Mouse (Mus musculus) MEL (cell line): ENCODE measurements around the gene Dhps. TPM values are rescaled to one million over a fixed set of nuclear protein-coding genes. Genes with fewer than 3 reads are reported as not detected.

ENCODE experiments used
- DNase-seq: peaks from one replicate; pipeline ENCODE4 v3.0.0; 2011; ENCODE audit warnings: low read depth, low spot score
- H3K27ac ChIP-seq: 2 replicates; pipeline ENCODE4 v1.5.1; 2012; ENCODE audit warnings: low read depth, mild to moderate bottlenecking, control low read depth, low read length, moderate library complexity; ENCODE audit not compliant: control insufficient read depth
- H3K27me3 ChIP-seq, 2 experiments: fragments of 150-350 bp in 1 of 2; sonication (generic) in 1 of 2; 2 replicates each; pipeline ENCODE4 v1.6.1; 2012; ENCODE audit warnings: low read length in 2 of 2, mild to moderate bottlenecking in 2 of 2, improper control_type of control experiment in 1 of 2, moderate library complexity in 1 of 2; ENCODE audit not compliant: insufficient read depth in 2 of 2, control insufficient read depth in 1 of 2
- H3K36me3 ChIP-seq, 2 experiments: 2 replicates each; pipeline ENCODE4 v1.6.1; 2012 to 2014; ENCODE audit warnings: low read length in 2 of 2, improper control_type of control experiment in 1 of 2, inconsistent platforms in 1 of 2, mild to moderate bottlenecking in 1 of 2; ENCODE audit not compliant: insufficient read depth in 2 of 2, control insufficient read depth in 1 of 2
- H3K4me1 ChIP-seq, 2 experiments: fragments of 150-350 bp in 1 of 2; sonication (generic) in 1 of 2; 2 replicates each; pipeline ENCODE4 v1.6.1; 2012; ENCODE audit warnings: low read length in 2 of 2, improper control_type of control experiment in 1 of 2, mild to moderate bottlenecking in 1 of 2; ENCODE audit not compliant: insufficient read depth in 2 of 2, control insufficient read depth in 1 of 2
- H3K4me3 ChIP-seq, 2 experiments: fragments of 150-350 bp in 1 of 2; sonication (generic) in 1 of 2; 2 replicates each; pipeline ENCODE4 v1.5.1; 2012; ENCODE audit warnings: low read depth in 2 of 2, low read length in 2 of 2, mild to moderate bottlenecking in 2 of 2, moderate library complexity in 2 of 2, control low read depth in 1 of 2, improper control_type of control experiment in 1 of 2; ENCODE audit not compliant: control insufficient read depth in 1 of 2, insufficient read depth in 1 of 2
- H3K79me2 ChIP-seq: 2 replicates; pipeline ENCODE4 v1.6.1; 2012; ENCODE audit warnings: mild to moderate bottlenecking, low read length, moderate library complexity; ENCODE audit not compliant: control insufficient read depth, poor library complexity, insufficient read depth
- H3K9ac ChIP-seq: 2 replicates; pipeline ENCODE4 v1.6.1; 2012; ENCODE audit warnings: low read depth, mild to moderate bottlenecking, control low read depth, low read length, moderate library complexity; ENCODE audit not compliant: control insufficient read depth, poor library complexity, severe bottlenecking
- H3K9me3 ChIP-seq: fragments of 150-350 bp; sonication (generic); replicated peaks from 2 replicates; pipeline ENCODE4 v1.6.1; 2012; ENCODE audit warnings: mild to moderate bottlenecking, low read length, improper control_type of control experiment, moderate library complexity; ENCODE audit not compliant: insufficient read depth
- BHLHE40 ChIP-seq: IDR thresholded peaks from 2 replicates; pipeline ENCODE4 v1.6.1; 2012; ENCODE audit warnings: low read depth, mild to moderate bottlenecking, inconsistent platforms, low read length, improper control_type of control experiment, borderline replicate concordance
- CHD1 ChIP-seq: IDR thresholded peaks from 2 replicates; pipeline ENCODE4 v1.6.1; 2012; ENCODE audit warnings: low read depth, mild to moderate bottlenecking, inconsistent platforms, low read length, improper control_type of control experiment
- CTCF ChIP-seq, 3 experiments: IDR thresholded peaks in 2 of 3; conservative IDR thresholded peaks in 1 of 3; 2 replicates each; pipeline ENCODE4 v1.5.1; 2011 to 2012; ENCODE audit warnings: low read length in 3 of 3, low read depth in 2 of 3, mild to moderate bottlenecking in 2 of 3, improper control_type of control experiment in 1 of 3, inconsistent platforms in 1 of 3, mixed read lengths in 1 of 3, moderate library complexity in 1 of 3; ENCODE audit not compliant: control insufficient read depth in 1 of 3, insufficient read depth in 1 of 3, poor library complexity in 1 of 3, severe bottlenecking in 1 of 3
- E2F4 ChIP-seq: IDR thresholded peaks from 2 replicates; pipeline ENCODE4 v1.6.1; 2011; ENCODE audit warnings: low read depth, low read length, improper control_type of control experiment, borderline replicate concordance
- ELF1 ChIP-seq: IDR thresholded peaks from 2 replicates; pipeline ENCODE4 v1.6.1; 2014; ENCODE audit warnings: low read depth, mild to moderate bottlenecking, inconsistent platforms, low read length, improper control_type of control experiment, moderate library complexity
- ETS1 ChIP-seq: IDR thresholded peaks from 2 replicates; pipeline ENCODE4 v1.6.1; 2012; ENCODE audit warnings: low read depth, mild to moderate bottlenecking, inconsistent platforms, low read length, improper control_type of control experiment, moderate library complexity
- GATA1 ChIP-seq: IDR thresholded peaks from 2 replicates; pipeline ENCODE4 v1.6.1; 2011; ENCODE audit warnings: low read depth, low read length, improper control_type of control experiment
- HCFC1 ChIP-seq: IDR thresholded peaks from 2 replicates; pipeline ENCODE4 v1.6.1; 2012; ENCODE audit warnings: low read depth, mild to moderate bottlenecking, inconsistent platforms, low read length, improper control_type of control experiment, moderate library complexity
- JUND ChIP-seq: IDR thresholded peaks from 2 replicates; pipeline ENCODE4 v1.6.1; 2011; ENCODE audit warnings: low read depth, mild to moderate bottlenecking, improper control_type of control experiment, low read length
- KAT2A ChIP-seq: conservative IDR thresholded peaks from 2 replicates; pipeline ENCODE4 v1.6.1; 2012; ENCODE audit warnings: low read depth, low read length, improper control_type of control experiment, inconsistent platforms
- MAFK ChIP-seq: IDR thresholded peaks from 2 replicates; pipeline ENCODE4 v1.6.1; 2011; ENCODE audit warnings: low read depth, mild to moderate bottlenecking, low read length, improper control_type of control experiment, borderline replicate concordance
- MAX ChIP-seq: IDR thresholded peaks from 2 replicates; pipeline ENCODE4 v1.6.1; 2011; ENCODE audit warnings: low read length, improper control_type of control experiment
- MAZ ChIP-seq: IDR thresholded peaks from 2 replicates; pipeline ENCODE4 v1.6.1; 2012; ENCODE audit warnings: low read depth, mild to moderate bottlenecking, inconsistent platforms, low read length, improper control_type of control experiment
- MEF2A ChIP-seq: IDR thresholded peaks from 2 replicates; pipeline ENCODE4 v1.6.1; 2014; ENCODE audit warnings: low read depth, mild to moderate bottlenecking, inconsistent platforms, low read length, improper control_type of control experiment; ENCODE audit not compliant: poor library complexity, insufficient replicate concordance, severe bottlenecking; ENCODE audit errors: extremely low read depth
- MXI1 ChIP-seq: IDR thresholded peaks from 2 replicates; pipeline ENCODE4 v1.6.1; 2011; ENCODE audit warnings: mild to moderate bottlenecking, low read depth, low read length, improper control_type of control experiment
- MYC ChIP-seq: IDR thresholded peaks from 2 replicates; pipeline ENCODE4 v1.6.1; 2011; ENCODE audit warnings: low read depth, mild to moderate bottlenecking, low read length, improper control_type of control experiment, moderate library complexity
- NELFE ChIP-seq: IDR thresholded peaks from 2 replicates; pipeline ENCODE4 v1.6.1; 2011; ENCODE audit warnings: low read depth, low read length, improper control_type of control experiment
- POLR2A ChIP-seq, 2 experiments: IDR thresholded peaks; 2 replicates each; pipeline ENCODE4 v1.6.1; 2011 to 2012; ENCODE audit warnings: low read length in 2 of 2, mild to moderate bottlenecking in 2 of 2, control low read depth in 1 of 2, improper control_type of control experiment in 1 of 2, low read depth in 1 of 2, moderate library complexity in 1 of 2; ENCODE audit not compliant: control insufficient read depth in 1 of 2, insufficient read depth in 1 of 2, poor library complexity in 1 of 2
- POLR2AphosphoS2 ChIP-seq: IDR thresholded peaks from 2 replicates; pipeline ENCODE4 v1.6.1; 2011; ENCODE audit warnings: low read length, improper control_type of control experiment
- SIN3A ChIP-seq: IDR thresholded peaks from 2 replicates; pipeline ENCODE4 v1.6.1; 2012; ENCODE audit warnings: low read length, improper control_type of control experiment, inconsistent platforms
- TAL1 ChIP-seq: IDR thresholded peaks from 2 replicates; pipeline ENCODE4 v1.6.1; 2012; ENCODE audit warnings: mild to moderate bottlenecking, inconsistent platforms, low read length, moderate library complexity, mixed read lengths
- TBP ChIP-seq: IDR thresholded peaks from 2 replicates; pipeline ENCODE4 v1.8.0; 2011; ENCODE audit warnings: low read depth, low read length, improper control_type of control experiment
- UBTF ChIP-seq: IDR thresholded peaks from 2 replicates; pipeline ENCODE4 v1.6.1; 2012; ENCODE audit warnings: low read depth, mild to moderate bottlenecking, inconsistent platforms, low read length, improper control_type of control experiment, moderate library complexity, borderline replicate concordance; ENCODE audit not compliant: insufficient read depth
- USF1 ChIP-seq: IDR thresholded peaks from 2 replicates; pipeline ENCODE4 v1.6.1; 2014; ENCODE audit warnings: low read depth, mild to moderate bottlenecking, inconsistent platforms, low read length, improper control_type of control experiment, moderate library complexity
- USF2 ChIP-seq, 2 experiments: IDR thresholded peaks; 2 replicates each; pipeline ENCODE4 v1.6.1; 2011 to 2012; ENCODE audit warnings: improper control_type of control experiment in 2 of 2, low read length in 2 of 2, borderline replicate concordance in 1 of 2, inconsistent platforms in 1 of 2, low read depth in 1 of 2, mild to moderate bottlenecking in 1 of 2; ENCODE audit not compliant: insufficient read depth in 1 of 2
- ZC3H11A ChIP-seq: IDR thresholded peaks from 2 replicates; pipeline ENCODE4 v1.6.1; 2012; ENCODE audit warnings: low read depth, mild to moderate bottlenecking, inconsistent platforms, low read length, improper control_type of control experiment
- ZMIZ1 ChIP-seq: IDR thresholded peaks from 2 replicates; pipeline ENCODE4 v1.6.1; 2012; ENCODE audit warnings: low read depth, mild to moderate bottlenecking, inconsistent platforms, low read length, improper control_type of control experiment, moderate library complexity
- ZNF384 ChIP-seq: IDR thresholded peaks from 2 replicates; pipeline ENCODE4 v1.6.1; 2012; ENCODE audit warnings: low read depth, mild to moderate bottlenecking, inconsistent platforms, low read length, improper control_type of control experiment
- polyA plus RNA-seq, 2 experiments: library from polyadenylated mRNA; stranded (reverse) in 1 of 2; unstranded in 1 of 2; fragments of >175 nt in 1 of 2; fragments of >200 nt in 1 of 2; gene quantifications; 2 replicates each; pipeline versions ENCODE4 v1.2.1 to v1.2.4; 2012; ENCODE audit warnings: low replicate concordance in 2 of 2, low read depth in 1 of 2; ENCODE audit not compliant: insufficient read length in 2 of 2, insufficient read depth in 1 of 2, missing spikeins in 1 of 2
- total RNA-seq: library from RNA; depleted of rRNA; stranded (reverse); fragments of 300-350 nt; gene quantifications from 2 replicates; pipeline ENCODE4 v1.2.3, GENCODE M21; 2012; rRNA removed

Dhps gene
- total RNA-seq, result 42.5 and 44.6 TPM in 2 replicates
- polyA plus RNA-seq, result 10 to 100 TPM in 1 of 2 experiments, not detected in 1; 68.3 TPM

DNA sequence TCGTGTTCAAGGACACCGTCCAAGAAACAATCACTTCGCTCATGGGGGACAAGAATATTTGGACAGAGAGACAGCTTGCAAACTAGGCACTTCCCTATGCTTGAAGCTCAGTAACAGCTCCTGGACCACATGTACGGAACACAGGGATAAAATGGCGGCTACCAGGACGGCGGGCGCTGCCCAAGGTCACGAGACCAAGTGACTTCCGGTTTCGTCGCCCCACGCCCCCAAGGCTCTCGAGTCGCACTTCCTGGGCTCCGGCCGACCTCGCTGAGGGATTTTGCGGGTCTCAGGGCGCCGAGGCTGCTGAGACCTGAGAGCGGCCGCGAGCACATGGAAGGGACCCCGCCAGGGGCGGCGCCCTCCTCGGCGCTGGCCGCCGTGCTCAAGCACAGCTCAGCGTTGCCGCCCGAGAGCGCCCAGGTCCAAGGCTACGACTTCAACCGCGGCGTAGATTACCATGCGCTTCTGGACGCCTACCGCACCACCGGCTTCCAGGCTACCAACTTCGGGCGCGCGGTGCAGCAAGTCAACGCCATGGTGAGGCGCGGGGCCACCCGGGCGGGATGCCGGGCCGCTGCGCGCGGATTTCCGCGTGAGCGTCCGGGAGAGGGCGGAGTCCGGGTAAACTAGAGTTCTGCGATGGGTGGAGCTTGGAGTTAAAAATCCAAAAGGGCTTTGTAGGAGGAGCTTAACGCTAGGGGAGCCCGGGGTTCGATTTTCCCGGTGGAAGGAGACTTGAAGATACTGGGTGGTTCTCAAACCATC lies at the start of gene Dhps:
Gene Dhps (plus strand): TSS at position 244 of the 768 bp plus-strand sequence.
- Histone ChIP-seq H3K4me1 (peaks cover 2 to 12% of the 10 kb centered on the region in 2 experiments; a peak in 3 of 4 replicates), H3K27me3 (no peaks in the 10 kb centered on the region), H3K36me3 (peaks cover 0 to 8% of the 10 kb centered on the region in 2 experiments; a peak in 3 of 4 replicates), H3K9me3 (no peaks in the 10 kb centered on the region), H3K27ac (peak within 1 kb of the TSS; percentile 87), H3K9ac (peak within 1 kb of the TSS; percentile 94), H3K4me3 (peak within 1 kb of the TSS; percentile 86 to 90), H3K79me2 (peaks cover 15% of the 10 kb centered on the region)
- DNase-seq, result peak; percentile 95
- TF ChIP-seq CHD1 (0 out of 2 replicates have a peak, but pooled peaks have one; percentile 3), ZC3H11A (no peak), TBP (peak; percentile 81), SIN3A (peak; percentile 47; the same call in 1 of the 2 replicates), MAZ (peak; percentile 41; the same call in 1 of the 2 replicates), MEF2A (no peak), ZNF384 (no peak), TAL1 (no peak), MAX (peak; percentile 94), ELF1 (peak; percentile 78), NELFE (peak; percentile 85), BHLHE40 (peak; percentile 94), CTCF (IDR thresholded peaks at IDR 0.05 in 2 of 3, conservative IDR thresholded peaks at IDR 0.05 in 1 of 3; ENCODE audit: control insufficient read depth in 1 of 3, insufficient read depth in 1 of 3, low read depth in 2 of 3, low read length in 3 of 3, poor library complexity in 1 of 3, severe bottlenecking in 1 of 3) (no peak), USF2 (IDR thresholded peaks at IDR 0.05; ENCODE audit: borderline replicate concordance in 1 of 2, insufficient read depth in 1 of 2, low read depth in 1 of 2, low read length in 2 of 2) (peak; percentile 40 to 77; a peak in 2 of 4 replicates), JUND (no peak), POLR2A (IDR thresholded peaks at IDR 0.05; ENCODE audit: control insufficient read depth in 1 of 2, insufficient read depth in 1 of 2, low read depth in 1 of 2, low read length in 2 of 2, poor library complexity in 1 of 2) (peak; percentile 78 to 83), MAFK (no peak), GATA1 (no peak), POLR2AphosphoS2 (peak; percentile 44; the same call in 1 of the 2 replicates), KAT2A (peak; percentile 55; the same call in 1 of the 2 replicates), UBTF (0 out of 2 replicates have a peak, but pooled peaks have one; percentile 8), HCFC1 (peak; percentile 88), MXI1 (peak; percentile 77; the same call in 1 of the 2 replicates), ETS1 (peak; percentile 37; the same call in 1 of the 2 replicates), MYC (peak; percentile 98), E2F4 (0 out of 2 replicates have a peak, but pooled peaks have one; percentile 16), ZMIZ1 (peak; percentile 80), USF1 (peak; percentile 96)
